Mouse (Mus musculus) adrenal gland, postnatal 10 days (tissue): ENCODE measurements around the gene Oaf. TPM values are rescaled to one million over a fixed set of nuclear protein-coding genes. Genes with fewer than 3 reads are reported as not detected.

Experiments used
- DNase-seq: peaks from one replicate; pipeline ENCODE4 v3.0.0; 2021; ENCODE audit warnings: mixed read lengths
- long read RNA-seq, 2 experiments: library from polyadenylated mRNA; stranded (forward); transcript quantifications; one replicate each; pipeline ENCODE4 v2.0.0; 2021
- total RNA-seq, 2 experiments: library from RNA; stranded (reverse); gene quantifications; 2 replicates each; pipeline ENCODE4 v1.2.3; 2021

Gene Oaf
- total RNA-seq = 10 to 100 TPM; 24.8 to 46.9 TPM
- long read RNA-seq, experiment 1, transcript Oaf-201 (4 exons, 2,526 nt) = major isoform, 118 of 130 reads
- long read RNA-seq, experiment 1, partial matches to known transcripts = 3 of 130 reads
- long read RNA-seq, experiment 1, other reads (novel, unspliced or antisense) = 9 of 130 reads
- long read RNA-seq, experiment 2, transcript Oaf-201 (4 exons, 2,526 nt) = major isoform, 38 of 40 reads
- long read RNA-seq, experiment 2, partial matches to known transcripts = 0 of 40 reads
- long read RNA-seq, experiment 2, other reads (novel, unspliced or antisense) = 2 of 40 reads

DNA sequence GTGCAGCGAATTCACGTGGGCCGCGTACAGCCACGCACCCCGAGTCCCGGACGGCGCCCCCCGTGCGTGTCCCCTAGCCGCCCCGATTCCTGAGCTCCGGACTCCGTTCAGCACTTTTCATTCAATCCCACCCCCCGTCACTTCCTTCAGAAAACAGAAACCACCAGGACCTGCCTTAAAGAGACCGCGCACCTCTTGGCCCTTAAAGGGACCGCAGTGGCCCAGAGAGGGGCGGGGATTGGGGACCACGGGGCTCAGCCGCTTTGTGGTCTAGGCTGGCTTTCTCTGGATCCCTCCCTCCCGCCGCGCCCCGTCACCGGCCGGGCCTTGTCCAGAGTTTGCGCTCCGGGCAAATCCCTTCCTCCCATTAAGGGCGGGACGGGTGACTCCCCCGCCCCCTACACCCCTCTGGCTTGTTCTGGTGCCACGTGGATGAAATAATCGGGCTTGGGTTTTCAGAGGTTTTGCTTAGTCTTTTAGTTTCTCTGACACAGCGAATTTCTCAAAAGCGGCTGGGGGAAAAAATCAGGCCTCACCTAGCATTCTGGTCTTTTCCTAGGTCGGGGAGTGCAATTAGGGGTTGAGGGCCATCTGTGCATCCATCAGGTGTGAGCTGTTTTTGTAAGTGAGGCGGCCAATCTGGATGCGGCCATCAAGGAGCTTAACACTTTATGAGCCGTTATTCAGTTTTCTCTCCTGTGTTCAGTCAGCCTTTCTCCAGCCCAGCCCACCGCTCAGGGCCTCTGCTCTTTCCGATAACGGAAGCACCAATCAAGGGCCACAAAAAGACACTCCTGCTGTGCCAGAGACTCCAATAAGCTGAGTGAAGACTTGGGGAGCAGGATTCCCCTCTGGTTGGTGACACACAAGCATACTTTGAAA, at the start of gene Oaf:
TSS of gene Oaf (minus strand) at position 200 of the 882 bp plus-strand sequence.
- DNase-seq = peak; percentile 91

DNA sequence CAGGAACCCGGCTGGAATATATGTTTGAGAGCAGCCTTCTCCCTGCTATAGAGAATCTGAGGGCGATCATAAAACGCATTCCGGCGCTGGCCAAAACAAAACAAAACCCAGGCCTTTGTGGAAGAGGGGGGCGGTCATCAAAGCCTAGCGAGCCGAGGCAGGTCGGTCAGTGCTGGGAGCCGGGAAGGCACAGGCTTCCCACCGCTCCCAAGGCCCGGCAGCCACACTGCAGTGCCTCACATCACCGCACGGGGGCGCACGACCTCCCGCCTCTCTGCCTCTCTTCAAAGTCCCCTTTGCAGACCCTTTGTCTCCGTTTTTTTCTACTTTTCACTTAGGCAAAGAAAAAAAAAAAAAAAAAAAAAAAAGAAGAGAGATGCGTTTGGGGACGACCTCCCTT, 47.2 kb upstream of the Oaf start:
- DNase-seq = peak; percentile 85

DNA sequence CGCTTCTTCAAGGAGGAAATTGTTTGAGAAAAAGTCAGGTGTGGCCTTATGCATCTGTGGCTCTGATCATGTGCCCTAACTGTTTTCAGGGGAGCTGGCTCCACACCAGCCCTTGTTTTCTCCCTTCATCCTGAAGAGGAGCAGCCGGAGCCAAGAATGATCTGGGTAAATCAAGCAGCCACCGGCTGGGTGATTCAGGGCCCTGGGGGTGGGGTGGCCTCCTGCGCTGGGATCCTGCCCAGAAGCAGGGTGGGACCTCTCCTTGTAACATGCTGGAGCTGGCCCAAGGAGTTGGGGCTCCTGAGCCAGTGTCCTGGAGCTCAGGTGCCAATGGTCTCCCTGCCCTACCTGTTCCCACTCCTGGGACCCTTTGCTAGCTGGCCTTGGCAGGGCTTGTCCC, 45.6 kb upstream of the Oaf start:
- no peak for DNase-seq

DNA sequence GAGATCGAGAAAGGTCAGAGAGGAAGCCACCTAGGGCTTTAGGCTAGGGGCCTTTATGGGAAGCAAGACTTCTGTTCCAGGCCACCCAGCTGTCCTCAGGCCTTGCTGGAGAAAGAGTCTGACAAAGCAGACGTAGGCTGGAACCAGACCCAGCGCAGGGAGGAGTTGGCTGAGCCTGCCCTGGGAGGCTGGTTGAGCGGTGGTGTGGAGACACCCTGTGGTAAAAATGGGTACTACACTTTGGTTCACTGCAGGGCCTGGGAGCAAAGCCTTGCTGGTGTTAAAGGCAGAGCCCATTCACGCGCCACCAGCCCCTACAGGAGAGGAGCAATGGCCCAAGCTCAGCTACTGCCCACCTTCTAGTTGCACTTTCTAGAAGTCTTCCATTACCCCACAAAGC, 44.6 kb upstream of the Oaf start:
- DNase-seq = peak; percentile 89

DNA sequence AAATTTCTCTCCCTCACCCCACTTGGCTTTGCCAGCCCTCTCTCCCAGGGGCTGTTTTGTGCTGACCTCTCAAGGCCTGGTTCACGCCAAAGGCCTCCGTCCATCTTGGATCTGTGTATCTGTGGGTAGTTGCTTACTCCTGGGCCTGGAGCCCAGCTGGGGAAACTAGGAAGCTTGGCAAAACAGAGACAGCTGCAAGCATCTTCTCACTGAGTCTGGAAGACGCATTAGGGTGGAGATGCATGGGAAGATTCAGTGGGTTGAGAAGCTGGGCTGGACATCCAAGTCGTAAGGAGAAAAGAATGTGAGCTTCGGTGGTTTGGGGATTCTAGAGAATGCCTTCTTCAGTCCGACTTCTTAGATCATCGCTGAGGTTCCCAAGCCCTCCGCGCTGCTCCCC, 34.0 kb upstream of the Oaf start:
- no peak for DNase-seq

DNA sequence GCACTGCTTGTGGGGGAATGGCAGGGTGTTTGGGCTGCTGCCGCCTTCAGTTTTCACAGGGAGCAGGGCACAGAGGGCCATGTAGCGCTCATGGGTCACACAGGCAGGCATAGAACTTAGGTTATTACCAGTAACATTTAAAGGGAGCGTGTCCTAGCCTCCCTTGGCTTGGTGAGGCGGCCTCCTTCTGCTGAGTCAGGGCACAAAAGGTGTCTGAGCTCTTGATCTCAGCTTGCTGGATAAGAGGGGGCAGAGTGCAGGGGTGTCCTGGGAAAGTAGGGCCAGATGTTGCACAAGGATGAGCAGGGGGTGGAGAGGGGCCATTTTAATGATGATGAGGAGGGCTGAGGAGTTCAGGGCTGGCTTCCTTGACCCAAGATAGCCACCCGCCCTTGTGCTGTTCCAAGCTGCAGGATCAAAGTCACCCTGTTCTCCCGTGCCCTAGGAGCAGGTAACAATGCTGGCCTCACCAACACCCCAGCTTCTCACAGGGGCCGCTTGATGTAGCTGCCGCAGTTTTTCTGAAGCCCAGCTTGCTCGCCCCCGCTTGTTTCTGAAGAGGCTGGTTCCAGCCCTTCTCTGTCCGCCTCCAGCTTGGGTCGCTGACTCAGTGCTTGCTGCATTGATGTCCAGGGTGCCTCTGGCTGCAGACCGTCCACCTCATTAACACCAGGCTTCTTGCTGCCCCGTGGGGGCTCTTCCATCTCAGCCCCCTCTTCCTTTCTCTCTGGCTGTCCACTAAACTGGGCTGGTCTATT, 32.2 kb upstream of the Oaf start:
- no peak for DNase-seq

DNA sequence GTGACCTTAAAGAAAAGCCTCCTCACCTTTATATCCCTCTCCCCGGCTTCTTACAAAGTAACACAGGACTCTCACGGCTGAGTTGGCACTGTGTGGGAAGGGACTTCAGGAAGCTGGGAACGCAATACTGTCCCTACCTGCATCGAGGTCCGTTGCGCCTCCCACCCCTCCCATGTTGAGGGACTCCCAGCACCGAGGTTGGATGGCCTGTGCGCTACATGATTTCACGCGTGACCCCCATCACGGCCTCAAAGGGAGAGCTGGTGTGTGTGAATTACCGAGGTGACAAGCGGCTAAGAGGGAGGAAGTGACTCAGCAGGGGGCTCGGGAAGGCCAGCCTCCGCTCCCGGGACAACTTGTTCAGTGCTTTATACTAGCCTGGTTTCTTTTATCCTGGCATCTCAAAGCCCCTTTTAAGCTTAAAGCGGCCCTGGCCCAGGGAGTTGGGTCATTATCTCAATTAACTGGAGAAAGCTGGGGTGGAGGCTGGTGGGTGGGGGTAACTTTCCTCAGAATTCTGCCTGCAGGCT, 31.1 kb upstream of the Oaf start:
- no peak for DNase-seq

DNA sequence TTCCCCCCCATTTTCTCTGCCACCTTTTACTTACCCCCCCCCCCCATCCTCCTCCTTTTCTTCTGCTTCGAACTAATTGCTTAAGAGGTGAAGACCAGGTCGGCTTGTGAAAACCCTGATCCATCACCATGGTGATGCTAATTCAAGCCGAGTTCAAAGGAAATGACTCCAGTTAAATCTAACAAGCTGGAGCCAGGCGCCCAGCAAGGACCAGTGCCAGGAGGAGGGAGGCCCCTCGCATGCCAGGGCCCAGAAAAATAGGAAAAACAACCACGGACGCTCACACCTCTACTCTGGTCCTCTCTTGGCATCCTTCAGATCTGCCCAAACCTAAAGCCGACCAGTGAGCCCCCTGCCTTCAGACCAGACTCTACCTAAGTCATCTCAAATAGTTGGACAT, 29.5 kb upstream of the Oaf start:
- no peak for DNase-seq

DNA sequence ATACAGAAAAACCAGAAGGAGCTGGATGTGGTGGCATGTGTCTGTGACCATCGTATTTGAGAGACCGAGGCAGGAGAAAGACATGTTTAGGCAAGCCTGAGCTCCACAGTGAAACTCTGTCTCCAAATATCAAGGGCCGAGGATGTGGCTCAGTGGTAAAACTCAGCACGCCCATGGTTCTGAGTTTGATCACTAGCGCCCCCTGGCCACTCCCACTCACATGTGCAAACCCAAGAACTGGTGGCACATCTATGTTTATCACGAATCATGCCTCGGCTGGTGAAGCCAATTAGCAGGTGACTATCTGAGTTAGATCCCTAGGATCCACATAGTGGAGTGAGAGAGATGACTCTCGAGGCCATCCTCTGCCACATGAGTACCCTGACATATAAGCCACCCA, 27.6 kb upstream of the Oaf start:
- DNase-seq = peak; percentile 51

DNA sequence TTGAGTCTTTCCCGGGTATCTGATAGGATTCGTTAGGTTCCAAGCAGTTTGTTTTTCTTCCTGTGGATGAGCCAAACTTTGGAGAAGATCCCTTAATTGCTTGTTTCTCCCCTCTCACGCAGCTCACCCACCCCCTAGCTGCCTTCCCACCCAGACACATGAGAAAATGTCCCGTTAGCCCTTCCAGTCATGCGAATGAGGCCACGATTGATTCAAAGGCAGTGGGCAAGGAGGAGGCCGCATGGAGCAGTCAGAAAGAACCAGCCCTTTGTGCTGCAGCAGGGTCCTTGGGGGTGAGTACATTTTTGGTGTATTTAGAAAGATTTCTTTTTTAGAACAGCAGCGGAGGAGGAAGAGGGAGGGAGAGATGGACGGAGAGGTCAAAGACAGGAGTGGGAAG, 25.5 kb upstream of the Oaf start:
- DNase-seq = no peak

DNA sequence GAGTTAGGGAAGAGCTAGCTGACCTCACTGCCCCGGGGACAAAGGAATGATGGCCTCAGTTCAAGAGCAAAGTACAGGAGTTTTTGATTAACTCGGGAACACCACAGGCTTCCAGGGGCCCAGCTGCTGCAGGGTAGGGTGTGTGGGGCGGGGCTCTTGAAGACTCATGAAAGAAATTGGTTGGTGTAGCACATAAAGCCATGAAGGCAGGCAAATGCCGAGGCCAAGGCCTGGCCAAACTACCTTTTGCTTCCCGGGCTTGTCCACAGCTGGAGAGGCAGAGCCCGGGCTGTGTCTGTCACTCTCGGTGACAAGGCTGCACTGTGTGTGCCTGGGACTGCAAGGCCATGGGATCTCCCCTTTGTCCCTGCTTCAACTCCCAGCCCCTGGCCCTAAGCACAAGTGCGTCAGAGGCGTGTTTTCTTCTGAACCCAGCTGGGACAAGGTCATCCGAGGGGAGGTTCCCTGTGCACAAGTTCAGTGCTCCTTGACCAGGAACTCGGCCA, 24.3 kb upstream of the Oaf start:
- DNase-seq = peak; percentile 73

DNA sequence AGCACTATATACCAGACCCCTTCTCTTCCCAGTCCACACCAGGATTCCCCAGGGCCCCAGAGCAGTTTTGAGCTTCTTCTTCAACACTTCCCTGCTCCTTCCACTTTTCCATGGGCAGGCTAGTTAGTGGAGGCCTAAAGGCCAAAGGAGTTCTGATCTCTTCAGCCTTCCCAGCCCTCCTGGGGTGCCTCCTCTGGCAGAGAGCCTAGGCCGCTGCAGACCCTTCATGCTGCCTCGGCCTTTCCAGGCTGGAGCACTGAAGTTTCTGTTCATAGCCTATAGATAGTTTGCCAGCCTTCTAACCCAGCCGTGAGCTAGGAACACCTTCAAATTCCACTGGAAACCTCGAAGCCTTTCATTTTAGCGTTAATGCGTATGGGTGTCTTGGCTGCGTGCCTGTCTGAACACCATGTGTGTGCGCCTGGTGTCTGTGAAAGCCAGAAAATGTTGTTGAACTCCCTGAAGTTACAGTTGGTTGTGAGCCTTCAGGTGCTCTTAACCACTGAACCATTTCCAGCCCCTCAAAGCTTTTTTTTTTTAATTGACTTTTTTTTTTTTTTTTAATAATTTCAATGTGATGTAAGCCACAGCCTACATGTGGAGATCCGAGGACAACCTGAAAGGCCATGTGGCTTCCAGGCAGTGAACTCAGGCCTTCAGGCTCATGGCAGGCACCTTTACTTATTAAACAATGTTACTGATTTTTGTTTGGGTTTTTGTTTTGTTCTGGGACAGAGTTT, 23.3 kb upstream of the Oaf start:
- no peak for DNase-seq

DNA sequence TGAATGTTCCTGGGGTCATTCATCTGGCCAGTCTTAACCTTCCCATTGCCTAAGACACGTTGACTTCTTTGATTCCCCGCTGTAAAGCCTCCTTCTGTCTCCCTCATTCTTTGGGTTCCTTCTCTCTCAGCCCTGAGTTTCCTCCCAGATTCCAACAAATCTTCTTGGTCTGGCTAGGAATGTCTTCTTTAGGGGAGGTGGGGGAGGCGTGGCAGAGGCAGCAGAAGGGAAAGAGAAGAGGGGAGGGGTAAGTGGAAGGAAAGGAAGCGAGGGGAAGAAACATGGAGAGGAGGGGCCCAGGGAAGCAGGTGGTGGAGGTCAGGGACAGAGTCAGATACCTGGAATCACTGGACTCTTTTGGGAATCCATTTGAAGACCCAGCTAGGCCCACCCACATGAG, 22.7 kb upstream of the Oaf start:
- no peak for DNase-seq

DNA sequence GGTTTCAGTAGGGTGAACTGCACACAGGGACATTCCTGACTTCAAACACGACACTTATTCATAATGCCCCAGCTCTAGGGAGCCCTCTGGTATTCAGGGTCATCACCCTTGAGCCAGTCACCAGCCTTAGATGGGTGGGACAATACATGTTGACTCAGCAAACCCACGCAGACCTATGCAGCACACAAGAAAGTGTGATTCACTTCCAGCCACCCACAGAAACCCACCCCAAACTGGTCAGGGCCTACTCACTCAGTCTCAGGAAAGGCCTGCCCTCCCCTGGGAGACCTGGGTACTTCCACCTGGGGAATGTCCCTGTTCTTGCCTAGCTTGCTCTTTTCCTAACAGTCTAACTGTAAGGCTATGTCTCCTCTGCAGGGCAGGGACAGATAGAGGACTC, 22.2 kb upstream of the Oaf start:
- no peak for DNase-seq

DNA sequence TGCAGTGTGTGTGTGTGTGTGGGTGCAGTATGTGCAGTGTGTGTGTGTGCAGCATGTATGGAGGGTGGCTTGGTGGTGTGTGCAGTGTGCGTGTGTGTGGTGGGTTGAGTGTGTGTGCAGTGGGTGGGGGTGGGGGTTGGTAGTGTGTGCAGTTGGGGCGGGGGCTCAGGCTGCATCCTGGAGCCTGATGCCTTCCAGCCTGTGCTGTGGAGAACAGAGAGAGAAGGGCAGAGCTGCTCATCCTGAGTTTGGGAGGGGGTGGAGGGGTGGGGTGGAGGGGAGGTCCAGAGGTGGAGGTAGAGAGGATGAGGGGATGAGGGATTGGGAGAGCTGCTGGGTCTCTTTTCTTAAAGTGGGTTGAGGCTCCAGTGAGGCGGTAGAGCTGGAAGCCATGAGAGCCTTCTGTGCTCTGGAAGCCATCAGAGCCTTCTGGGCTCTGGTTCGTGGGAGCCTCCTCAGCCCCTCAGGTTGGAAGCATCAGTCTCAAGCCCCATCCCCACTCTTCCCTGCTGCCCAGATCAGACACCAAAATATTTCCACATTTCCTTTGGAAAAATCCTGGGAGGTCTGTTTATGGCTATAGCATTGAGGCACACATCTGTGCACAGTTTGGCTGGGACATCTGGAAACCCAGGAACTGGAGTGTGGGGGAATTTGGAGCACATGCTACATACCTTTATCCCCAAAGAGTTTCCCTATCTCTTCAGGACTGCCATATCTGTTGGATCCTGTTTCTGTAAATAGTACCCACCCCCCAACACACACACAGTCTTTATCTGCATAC, 21.6 kb upstream of the Oaf start:
- DNase-seq = no peak

DNA sequence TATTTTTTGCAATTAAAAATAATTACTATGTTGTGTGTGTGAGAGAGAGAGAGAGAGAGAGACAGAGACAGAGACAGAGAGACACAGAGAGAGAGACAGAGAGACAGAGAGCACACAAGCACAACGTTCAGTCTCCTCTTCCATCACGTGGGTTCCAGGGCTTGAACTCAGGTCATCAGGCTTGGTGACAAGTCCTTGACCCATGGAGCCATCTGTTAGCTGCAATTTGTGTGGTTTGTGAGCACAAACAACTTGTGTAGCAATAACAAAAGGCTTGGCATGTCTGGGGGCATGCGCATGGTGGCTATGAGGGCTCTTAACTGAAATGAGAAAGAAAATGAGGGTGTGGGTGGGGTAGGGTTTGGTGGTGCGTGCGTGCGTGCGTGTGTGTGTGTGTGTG, 20.9 kb upstream of the Oaf start:
- DNase-seq = no peak

DNA sequence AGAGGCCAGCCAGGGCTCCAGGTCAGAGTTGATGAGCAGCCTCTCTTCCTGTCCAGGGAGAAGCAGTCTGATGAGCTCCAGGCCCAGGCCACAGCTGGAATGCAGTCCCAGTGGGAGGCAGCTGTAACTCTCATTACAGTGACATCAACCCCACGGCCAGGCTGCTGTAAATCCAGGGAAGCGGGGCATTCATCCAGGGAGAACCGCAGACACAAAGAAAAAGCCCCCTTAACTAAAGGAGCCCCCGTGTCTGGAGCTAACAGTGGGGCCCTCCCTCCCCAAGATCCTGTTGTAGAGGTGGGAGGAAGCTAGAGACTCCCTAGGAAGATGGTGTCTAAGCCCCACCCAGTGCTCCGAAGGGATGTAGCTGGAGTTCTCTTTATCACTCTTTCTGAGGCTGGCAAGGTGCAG, 13.6 kb upstream of the Oaf start:
- DNase-seq = no peak

DNA sequence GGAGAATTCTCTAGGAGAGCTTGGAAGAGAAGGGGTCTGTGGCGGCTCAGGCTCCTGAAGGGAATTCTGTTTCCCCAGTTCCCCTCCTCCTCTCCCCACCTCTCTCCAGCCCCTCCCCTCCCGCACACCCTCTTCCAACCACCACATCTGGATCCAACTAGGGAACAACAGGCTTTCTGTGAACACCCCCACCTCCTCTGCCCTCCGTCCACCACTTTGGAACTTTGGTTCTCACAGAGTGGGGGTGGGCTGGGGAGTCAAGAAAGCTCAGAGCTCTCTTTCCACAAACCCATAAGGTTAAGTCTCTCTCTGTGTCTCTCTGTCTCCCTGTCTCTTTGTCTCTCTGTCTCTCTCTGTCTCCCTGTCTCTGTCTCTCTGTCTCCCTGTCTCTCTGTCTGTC, 13.1 kb upstream of the Oaf start:
- no peak for DNase-seq

DNA sequence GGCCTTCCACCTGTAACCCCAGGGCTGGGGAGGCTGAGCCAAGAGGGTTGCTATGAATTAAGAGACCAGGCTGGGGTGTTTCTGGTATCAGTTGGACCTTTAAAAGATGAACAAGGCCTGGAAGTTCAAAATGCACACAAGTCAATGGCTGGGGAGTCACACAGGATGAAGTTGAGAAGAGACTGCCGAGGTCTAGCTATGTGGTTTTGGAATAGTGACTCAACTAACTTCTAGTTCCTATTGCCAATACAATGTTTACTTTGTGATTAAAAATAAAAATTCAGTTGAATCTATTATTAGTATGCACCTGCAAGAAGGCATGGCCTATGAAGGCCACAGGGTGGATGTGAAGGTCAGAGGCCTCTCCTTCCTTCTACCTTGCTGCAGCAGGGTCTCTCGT, 12.1 kb upstream of the Oaf start:
- no peak for DNase-seq

DNA sequence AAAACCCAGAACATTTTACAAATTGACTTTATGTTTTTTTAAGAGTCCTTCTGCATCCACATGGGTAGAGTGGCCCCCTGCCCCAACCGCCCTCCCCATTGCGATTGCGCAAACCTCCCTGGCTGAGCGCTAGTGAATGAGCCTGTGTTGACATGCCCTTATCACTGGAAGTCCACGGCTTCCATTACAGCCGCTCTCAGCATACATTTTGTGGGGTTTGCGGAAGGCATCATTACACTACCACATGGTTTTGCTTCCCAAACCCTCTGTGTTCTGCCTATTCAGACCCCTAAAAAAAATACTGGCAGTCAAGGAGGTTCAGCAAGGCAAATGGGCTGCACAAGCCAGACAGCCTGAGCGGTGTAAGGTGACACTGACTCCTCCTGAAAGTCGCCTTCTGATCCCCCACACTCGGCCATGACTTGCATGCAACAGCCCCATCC, 7.0 kb upstream of the Oaf start:
- no peak for DNase-seq
